Mouse (Mus musculus) erythroid progenitor cell, adult 5-6 weeks (primary cell): Measurements from ENCODE around the gene Rap1a. TPM values are rescaled to one million over a fixed set of nuclear protein-coding genes. Genes with fewer than 3 reads are reported as not detected.
A peak's percentile ranks its signal among the peaks of the same experiment; 100 is the strongest.

Source experiments
- ATAC-seq: replicated peaks from 2 replicates; pipeline ENCODE4 v1.8.0; 2016; ENCODE audit warnings: moderate number of reproducible peaks, mild to moderate bottlenecking, moderate TSS enrichment, inconsistent platforms; ENCODE audit not compliant: poor library complexity, low FRiP score, severe bottlenecking
- total RNA-seq, 2 experiments: library from RNA; stranded (forward) in 1 of 2; stranded (reverse) in 1 of 2; fragments of 150-400 nt in 1 of 2; fragments of 186-747, 209-891 nt in 1 of 2; gene quantifications; 2 replicates each; pipeline versions ENCODE4 v1.2.3 to v1.2.4; 2015 to 2017; ENCODE audit warnings: low replicate concordance in 2 of 2

Rap1a gene
- total RNA-seq, 2 experiments from 2014 or later, result 182 to 193 TPM

DNA sequence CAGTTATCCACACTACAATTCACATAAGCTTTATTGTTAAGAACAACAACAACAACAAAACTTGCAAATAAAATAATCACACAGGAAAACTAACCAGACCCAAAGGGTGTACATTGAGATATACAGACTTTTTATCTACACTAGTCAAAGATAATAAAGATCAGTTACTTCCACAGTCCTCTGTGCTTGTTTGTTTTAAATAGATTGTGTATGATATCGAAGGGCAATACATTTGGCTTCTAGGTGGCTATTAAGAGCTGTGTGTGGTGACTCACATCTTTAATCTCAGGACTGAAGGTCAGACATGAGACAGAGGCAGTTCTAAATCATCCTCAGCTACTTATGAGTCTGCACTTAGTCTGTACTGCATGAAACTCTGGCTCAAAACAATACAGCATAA lies 6.5 kb upstream of the Rap1a start:
- peak; percentile 37 for ATAC-seq

DNA sequence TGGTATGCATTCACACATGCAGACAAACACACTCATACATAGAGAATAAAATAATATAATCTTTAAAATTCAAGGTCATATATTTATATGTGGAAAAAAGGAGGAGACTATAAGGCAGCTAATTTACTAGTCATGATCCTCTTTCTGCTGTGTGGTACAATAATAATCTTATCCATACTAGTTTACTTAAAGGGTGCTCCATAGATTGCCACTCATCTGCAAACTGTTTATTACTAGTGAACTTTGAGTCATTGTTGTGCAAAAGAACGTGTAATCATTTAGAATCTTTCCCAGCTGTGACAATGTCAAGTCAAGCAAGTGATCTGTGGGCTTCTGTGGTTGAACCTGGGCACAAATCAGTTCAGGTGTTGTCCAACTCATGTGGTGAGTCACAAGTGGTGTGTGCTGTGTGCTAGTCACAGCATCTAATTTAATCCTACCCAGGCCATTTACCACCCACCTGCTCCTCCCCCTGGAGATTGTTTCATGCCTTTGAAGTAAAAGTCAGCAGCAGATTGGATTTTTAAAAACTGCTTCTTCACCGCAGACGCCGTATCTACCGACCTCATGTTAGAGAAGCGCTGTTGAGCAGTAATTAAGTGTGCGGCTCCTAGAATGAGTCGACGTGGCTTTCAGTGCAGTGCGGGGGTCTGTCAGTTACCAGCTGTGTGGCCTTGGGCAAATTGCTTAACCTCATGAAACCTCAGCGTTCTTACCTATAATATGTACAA lies 5.5 kb upstream of the Rap1a start:
- ATAC-seq, result no peak

DNA sequence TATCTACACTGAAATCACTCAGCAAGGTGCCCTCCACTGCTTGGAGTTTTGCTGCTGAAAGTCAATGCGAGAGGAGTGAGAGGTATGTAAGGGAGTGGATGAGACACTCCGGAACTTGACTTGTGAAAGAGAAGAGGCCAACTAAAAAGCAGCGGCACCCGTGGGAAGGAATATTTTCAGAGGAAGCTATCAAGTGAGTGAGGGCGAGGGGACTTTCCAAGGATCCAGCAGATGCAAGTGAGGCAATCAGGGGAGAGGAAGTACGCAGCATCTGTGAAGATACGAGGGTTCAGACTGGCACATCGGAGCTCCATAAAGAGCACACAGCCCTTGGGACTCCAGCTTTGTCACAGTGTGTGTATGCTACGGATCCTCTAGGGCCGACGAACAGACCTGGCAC lies 2.5 kb upstream of the Rap1a start:
- ATAC-seq, result no peak

DNA sequence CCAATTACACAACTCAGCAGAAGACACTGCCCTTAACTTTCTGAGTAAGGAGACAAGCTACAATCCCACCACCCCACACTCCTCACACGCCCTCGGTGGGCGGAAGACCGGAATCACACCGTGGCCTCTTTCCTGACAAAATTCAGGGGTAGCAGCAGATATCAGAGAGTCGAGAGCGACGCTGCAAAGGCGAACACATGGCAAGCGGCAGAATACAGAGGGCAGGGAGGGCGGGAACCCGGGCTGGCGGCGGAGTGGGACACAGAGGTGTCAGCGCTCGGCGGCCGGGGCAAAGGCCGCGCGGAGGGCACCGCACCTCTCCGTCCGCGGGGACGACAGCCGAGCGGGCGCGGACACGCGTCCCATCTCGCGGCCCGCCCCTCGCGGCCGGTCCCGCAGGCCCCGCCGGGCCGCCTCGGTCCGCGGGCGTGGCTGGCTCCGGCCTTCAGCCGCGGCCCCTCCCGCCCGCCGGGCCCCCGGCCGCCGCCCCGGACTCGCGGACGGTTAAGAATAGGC lies 403 bp downstream of the Rap1a start:
- ATAC-seq, result peak; percentile 55

DNA sequence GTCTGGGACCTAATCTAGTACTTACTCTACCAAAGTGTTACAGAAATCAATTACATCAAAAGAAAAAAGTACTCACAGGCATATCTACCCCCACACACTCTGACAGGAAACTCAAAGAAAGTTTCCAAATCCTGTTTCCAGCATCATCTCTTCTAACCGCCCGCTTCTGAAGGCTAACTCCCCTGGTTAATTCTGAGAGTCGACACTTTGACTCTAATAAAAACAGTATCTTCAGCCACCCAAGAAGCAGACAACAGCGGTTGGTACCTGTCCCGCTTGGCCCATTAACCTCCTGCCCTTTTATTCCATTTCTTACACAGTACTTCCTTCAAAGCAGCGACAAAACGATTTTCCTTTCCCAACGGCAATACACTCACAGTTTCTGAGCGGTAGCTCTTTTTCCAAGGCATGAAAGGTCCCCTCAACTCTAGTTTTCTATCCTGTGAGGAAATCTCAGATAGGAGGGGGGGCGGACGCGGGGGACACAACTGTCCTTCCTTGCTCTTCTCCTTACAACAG lies 921 bp downstream of the Rap1a start:
- ATAC-seq, result no peak

DNA sequence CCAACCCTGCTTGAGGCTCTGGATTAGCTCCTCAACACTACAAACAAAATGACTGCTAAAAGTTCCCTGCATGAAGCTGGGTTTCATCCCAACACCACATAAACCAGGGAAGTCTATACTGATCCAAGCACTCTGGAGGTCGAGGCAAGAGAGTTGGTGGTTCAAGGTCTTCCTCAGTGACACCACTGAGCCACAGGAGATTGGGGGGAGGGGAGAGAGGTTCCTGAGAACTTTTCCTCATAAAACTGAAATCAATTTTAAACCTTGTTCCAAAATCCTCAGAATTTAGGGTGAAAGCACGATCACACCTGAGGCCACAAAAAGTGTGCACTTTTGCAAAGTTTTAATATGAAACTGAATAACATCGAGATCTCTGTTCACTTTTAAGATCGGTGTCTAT lies 1.8 kb downstream of the Rap1a start:
- no peak for ATAC-seq

DNA sequence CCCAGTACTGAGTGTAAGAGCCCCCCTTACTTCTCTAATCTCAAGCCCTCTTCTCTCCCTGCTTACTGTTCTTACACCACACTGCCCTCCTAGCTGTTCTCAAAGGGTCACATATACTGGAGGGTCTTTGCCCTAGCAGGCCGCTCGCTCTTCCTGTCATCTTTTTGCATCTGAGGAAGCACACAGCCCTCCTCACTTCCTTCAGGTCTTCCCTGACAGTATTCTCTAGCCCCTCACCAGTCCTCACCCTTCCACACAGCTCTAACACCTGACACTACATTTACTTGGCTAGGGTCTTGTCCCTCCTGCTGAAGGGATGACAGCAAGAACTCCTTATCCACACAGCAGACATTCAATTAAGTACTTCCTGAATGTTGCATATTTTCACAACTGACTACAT lies 2.4 kb downstream of the Rap1a start:
- no peak for ATAC-seq

DNA sequence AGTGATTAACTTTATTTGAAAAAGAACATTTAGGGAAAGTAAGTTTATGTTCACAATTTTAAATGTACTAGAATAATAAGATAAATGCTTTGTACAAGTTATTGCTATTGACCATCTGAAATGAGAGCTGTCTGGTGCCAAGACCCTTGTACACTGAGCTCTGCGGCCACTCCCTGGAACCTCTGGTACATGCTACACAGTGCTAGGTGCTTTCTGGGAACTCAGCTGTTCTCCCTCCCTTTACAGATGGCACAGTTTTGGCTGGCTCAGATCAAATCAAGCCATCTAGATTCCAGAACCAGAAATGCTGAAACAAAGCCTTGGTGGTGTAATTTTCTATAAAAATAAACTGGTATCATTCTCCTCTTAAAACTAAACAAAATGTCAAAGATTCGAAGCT lies 3.7 kb downstream of the Rap1a start:
- no peak for ATAC-seq

DNA sequence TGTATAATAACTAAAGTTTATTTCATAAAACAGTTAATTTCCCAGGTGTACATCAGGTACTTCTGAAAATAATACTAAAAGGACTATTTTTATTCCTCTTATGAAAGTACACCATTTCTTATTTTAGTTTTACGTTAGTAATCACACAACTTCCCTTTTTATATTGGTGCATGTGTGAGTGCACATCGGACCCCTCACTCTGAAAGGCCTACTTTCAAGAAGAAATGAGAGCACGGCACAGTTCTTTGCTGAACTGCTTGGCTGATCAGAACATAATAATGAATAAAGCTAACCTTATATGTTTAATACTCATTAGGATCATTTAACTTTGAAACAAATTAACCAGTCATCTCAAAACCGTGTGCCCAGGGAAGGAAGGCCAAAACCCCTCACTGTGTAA lies 4.4 kb downstream of the Rap1a start:
- ATAC-seq, result no peak

DNA sequence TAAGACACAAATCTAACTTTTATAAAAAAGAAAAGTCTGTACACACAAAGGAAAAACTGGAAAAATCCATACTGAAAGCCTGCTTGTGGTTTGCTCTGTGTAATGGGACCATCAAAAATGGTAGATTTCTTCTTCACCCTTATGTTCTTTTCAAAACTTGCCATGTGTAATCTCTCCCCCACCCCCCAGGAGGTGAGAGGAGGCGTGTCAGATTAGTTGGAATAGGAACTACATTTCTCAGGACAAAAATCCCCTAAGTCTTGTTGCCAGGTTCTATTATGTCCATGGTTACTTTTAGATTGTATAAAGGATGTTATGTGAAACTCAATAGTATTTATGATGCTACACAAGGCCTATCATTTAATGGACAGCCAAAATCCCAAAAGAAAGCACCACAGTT lies 6.8 kb downstream of the Rap1a start:
- ATAC-seq, result no peak

DNA sequence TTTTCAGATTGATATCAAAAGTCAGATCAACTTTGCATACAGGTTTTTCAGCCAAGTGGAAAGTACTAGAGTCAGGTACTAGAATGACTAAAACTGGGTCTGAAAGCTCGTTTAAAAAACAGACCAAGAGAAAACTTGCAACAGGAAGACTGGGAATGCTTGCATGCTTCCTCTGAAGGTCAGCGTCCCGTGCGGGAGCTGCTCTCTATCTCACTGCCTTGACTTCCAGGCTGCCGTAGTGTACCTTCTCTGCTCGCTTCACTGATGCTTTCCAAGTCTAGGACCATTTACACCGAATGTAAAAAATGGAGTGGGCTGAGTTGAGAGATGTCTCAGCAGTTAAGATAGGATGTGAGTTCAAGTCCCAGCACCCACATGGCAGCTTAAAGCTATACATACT lies 8.8 kb downstream of the Rap1a start:
- ATAC-seq, result no peak

DNA sequence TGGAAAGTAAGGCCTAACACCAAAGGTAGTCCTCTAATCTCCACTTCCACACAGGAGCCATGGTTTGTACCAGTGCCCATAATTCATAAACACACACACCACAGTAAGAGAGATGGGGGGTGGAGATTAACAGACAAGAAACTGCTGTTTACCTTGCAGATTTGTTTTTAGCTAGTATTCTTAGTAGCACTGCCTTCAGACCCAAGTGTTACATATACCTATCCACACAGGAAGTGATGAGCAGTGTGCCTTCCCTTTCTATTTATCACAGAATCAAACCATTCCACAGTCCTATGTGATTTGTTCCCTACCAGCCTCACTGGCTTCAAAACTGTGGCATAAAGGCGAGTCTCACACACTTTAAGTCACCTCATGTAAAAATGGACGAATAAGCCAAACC lies 10.0 kb downstream of the Rap1a start:
- ATAC-seq, result 0 out of 2 replicates have a peak, but pooled peaks have one; percentile 30

DNA sequence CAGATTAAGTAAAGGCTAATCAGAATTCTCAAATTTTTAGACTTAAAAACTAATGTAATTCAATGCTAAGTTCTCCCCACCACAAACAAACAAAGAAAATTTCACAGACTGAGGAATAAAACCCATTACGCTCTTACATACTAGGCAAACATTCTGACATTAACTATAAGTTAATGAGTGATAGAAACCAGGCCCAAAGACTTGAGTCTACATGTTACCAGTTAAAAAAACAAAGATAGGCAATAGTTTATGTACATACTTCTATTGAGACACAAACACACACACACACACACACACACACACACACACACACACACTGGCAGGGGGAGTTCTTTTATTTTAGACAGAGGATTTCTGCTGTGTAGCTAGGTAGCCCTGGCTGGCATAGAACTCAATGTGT lies 10.8 kb downstream of the Rap1a start:
- no peak for ATAC-seq

DNA sequence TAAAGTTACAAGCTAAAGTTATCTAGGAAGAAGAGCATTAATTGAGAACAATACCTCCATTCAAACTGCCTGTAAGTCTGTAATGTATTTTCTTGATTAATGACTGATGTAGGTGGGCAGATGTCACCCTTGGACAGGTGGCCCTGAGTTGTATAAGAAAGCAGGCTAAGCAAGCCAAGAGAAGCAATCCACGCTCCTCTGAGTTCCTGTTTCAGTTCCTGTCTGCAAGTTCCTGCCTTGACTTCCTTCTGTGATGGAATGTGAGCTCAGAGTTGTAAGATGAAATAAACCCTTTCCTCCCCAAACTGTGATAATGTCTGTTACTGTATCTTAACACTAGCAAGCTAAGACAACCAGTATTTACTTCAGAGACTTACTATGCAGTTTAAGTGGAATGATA lies 11.4 kb downstream of the Rap1a start:
- ATAC-seq, result no peak

DNA sequence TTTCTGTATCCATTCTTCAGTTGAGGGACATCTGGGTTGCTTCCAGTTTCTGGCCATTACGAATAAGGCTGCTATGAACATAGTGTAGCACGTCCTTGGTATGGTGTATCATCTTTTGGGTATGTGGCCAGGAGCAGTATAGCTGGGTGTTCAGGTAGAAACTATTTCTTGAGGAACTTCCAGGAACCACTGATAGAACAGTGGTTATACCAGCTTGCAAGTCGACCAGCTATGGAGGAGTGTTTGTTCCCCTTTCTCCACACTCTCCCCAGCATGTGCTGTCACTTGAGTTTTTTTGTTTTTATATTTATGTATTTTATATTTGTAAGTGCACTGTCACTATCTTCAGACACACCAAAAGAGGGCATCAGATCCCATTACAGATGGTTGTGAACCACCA lies 13.8 kb downstream of the Rap1a start:
- no peak for ATAC-seq

DNA sequence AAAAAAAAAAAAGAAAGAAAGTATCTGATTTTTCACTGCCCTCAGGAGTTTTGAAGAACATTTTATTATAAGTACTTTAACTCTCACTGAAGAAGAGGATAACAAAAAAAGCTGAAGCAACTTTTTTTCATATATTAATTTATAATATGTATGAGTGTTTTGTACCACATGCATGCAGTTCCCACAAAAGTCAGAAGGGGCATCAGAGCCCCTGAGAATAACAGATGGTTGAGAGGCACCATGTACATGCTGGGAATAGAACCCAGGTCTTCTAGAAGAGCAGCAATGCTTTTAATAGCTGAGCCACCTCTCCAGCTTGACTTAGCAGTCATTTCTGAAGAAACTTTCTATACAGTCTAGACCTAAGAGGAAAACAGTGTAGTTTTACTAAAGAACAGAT lies 15.3 kb downstream of the Rap1a start:
- ATAC-seq, result peak; percentile 69

DNA sequence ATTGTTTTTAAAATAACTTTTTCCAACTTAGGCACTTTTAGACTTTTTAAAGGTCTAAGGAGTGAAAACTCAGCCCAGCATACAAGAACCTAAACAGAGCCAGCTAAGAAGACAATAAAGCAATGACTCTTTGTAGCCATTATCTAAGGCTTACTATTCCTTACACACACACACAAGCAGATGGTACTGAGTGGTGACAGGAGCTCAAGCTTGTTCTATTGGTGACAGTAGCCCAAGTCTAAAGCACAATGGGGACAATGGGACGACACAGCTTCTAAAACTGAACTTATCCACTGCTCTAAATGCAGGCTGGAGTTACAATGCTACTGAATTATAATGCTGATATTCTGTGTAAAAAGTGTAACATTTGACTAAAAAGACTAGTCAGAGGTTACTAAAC lies 17.3 kb downstream of the Rap1a start:
- no peak for ATAC-seq

DNA sequence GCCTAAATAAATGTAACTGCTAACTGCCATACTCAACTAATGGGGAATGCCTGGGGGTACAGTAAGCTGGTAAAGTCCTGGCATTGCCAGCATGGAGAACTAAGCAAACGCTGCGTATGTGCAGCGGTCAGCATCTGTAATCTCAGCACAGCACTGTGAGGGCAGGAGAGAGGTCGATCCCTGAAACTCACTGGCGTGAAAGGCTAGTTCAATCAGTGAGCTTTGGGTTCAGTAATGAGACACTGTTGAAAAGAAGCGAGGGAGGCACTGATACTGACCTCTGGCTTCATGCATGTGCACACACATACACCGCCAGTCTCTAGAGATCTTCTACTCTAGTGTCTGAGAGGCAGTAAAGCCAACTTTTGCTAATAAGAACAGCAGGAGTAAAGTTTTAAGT lies 18.7 kb downstream of the Rap1a start:
- no peak for ATAC-seq

DNA sequence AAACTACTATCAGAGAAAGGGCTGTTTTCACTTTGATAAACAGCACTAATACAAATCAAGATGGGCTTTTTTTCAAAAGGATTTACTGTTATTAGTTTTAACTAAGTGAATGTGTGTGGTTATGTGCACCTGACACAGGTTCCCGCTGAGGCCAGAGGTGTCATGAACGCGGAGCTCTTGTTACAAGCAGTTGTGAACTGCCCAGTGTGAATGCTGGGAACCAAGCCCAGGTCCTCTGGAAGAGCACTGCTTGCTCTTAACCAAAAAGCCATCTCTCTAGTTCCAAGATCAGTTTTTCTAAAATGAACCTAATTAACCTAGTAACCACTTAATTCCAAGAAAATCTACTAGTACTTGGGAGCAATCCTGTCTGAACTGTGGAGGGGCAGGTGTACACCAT lies 23.1 kb downstream of the Rap1a start:
- ATAC-seq, result no peak

DNA sequence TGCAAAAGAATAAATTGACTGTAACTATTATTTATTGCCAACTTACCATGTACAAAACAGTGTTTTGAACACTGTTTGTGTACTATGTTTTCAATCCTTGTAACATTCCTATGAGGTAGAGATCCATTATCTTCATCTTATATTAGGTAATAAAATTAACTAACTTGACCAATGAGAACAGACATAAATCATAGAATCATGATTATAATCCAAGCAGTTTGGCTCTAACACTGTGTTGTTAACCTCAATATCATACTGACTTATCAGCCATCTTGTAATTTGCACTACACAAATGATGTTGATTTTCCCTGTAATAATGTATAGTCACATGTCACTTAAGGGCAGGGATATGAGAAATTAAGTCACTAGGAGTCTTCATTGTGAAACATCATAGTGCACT lies 26.6 kb downstream of the Rap1a start:
- ATAC-seq, result no peak

DNA sequence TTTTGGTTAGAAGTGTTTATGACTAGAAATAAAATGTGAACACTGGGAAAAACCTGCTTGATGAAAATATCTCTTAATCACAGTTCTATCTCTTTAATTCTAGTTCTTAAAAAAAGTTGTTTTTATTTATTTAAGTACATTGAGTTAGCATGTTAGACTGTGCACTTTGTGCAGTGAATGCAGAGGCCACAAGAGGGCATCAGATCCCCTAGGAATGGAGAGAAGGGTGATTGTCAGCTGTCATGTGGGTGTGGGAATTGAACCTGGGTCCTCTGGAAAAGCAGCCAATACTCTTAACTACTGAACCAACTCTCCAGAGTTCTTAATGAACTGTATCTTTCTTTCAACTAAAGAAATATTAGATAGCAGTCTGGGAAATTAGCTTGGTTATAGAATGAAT lies 29.6 kb downstream of the Rap1a start:
- peak; percentile 70; the same call in 1 of the 2 replicates for ATAC-seq

DNA sequence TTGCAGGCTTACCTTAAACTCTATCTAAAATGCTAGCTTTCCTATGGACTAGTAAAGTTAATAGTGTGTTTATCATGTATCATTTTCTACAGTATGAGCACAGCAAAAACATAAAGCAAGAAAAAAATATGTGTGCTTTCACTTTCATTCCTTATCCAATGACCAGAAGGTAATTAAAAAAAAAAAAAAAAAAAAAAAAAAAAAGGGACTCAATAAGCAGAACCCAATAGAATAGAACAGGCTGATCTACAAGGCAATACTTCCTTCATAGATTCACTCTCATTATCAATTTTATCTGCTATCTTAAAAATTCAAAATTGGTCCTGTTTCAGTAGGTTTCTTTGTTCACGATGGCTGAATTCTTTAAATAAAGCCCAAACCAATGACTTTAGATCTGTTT lies 30.3 kb downstream of the Rap1a start:
- no peak for ATAC-seq
